Mouse (Mus musculus): ENCODE results near the gene Lrrc26. TPM values are rescaled to one million over a fixed set of nuclear protein-coding genes. Genes with fewer than 3 reads are reported as not detected.

The Lrrc26 gene
- polyA plus RNA-seq, 1 experiment from 2014 or later: not detected

DNA sequence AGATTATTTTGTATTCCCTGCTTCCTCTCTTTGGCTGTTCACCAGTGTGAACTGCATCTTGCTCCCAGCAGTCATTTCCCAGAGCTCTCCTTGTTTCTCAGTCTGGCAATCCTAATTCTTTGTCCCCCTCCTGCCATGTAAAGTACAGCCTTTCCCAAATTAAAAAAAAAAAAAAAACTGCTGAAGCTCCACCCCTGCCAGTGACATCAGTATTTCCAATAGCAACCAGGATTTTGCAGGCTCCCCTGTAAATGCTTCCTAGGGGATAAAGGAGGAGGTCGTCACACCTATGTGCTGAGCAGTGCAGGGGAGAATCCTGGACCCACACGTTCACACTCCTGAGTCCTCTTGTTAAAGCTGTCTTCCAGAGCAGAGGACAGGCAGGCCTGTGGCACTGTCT is 30.4 kb downstream of the Lrrc26 start:
- WGBS: 27% methylated on average over 2 of the region's 2 CpGs
- Histone ChIP-seq H3K27me3 (replicated peaks) (peaks cover 83% of the 10 kb centered on the region), H3K27ac (ENCODE audit: poor library complexity, severe bottlenecking) (no peak overlapping the region), H3K4me2 (no peak overlapping the region), H3K9me3 (replicated peaks) (no peaks in the 10 kb centered on the region), H3K36me3 (no peaks in the 10 kb centered on the region), H3K4me1 (replicated peaks) (peaks cover 8% of the 10 kb centered on the region), H3K9ac (no peak overlapping the region), H3K4me3 (no peak overlapping the region)
- no peak for ATAC-seq (ENCODE audit: insufficient number of reproducible peaks, low FRiP score)

GRCm38 (mm10) chr2:25326036-25326435 is 36.3 kb downstream of the Lrrc26 start:
- Histone ChIP-seq H3K9ac (no peak overlapping the region), H3K4me3 (no peak overlapping the region), H3K4me1 (replicated peaks) (no peaks in the 10 kb centered on the region), H3K9me3 (replicated peaks) (no peaks in the 10 kb centered on the region), H3K27ac (ENCODE audit: poor library complexity, severe bottlenecking) (no peak overlapping the region), H3K4me2 (no peak overlapping the region), H3K36me3 (no peaks in the 10 kb centered on the region), H3K27me3 (replicated peaks) (peaks cover 24% of the 10 kb centered on the region)
- no peak for ATAC-seq (ENCODE audit: insufficient number of reproducible peaks, low FRiP score)
- 73% methylated on average over 2 of the region's 2 CpGs for WGBS

GRCm38 (mm10) chr2:25328440-25328839 is 38.7 kb downstream of the Lrrc26 start:
- Histone ChIP-seq H3K4me1 (replicated peaks) (peaks cover 11% of the 10 kb centered on the region), H3K9me3 (replicated peaks) (no peaks in the 10 kb centered on the region), H3K4me2 (no peak overlapping the region), H3K27me3 (replicated peaks) (peaks cover 6% of the 10 kb centered on the region; the same call in 1 of the 2 replicates), H3K36me3 (no peaks in the 10 kb centered on the region; the same call in 1 of the 2 replicates), H3K27ac (ENCODE audit: poor library complexity, severe bottlenecking) (no peak overlapping the region), H3K9ac (no peak overlapping the region), H3K4me3 (no peak overlapping the region)
- 36% methylated on average over 7 of the region's 7 CpGs for WGBS
- ATAC-seq (ENCODE audit: insufficient number of reproducible peaks, low FRiP score): no peak

GRCm38 (mm10) chr2:25331470-25331869 is 41.8 kb downstream of the Lrrc26 start:
- H3K9ac ChIP-seq: peak overlapping the region; percentile 98
- H3K27ac ChIP-seq (ENCODE audit: poor library complexity, severe bottlenecking): no peak overlapping the region
- H3K4me3 ChIP-seq: peak overlapping the region; percentile 95
- no peaks in the 10 kb centered on the region for H3K27me3 ChIP-seq (replicated peaks)
- no peaks in the 10 kb centered on the region for H3K9me3 ChIP-seq (replicated peaks)
- peaks cover 29% of the 10 kb centered on the region for H3K36me3 ChIP-seq
- WGBS: 52% methylated on average over 9 of the region's 9 CpGs
- H3K4me2 ChIP-seq: peak overlapping the region; percentile 89
- ATAC-seq (ENCODE audit: insufficient number of reproducible peaks, low FRiP score): no peak
- peaks cover 17% of the 10 kb centered on the region for H3K4me1 ChIP-seq (replicated peaks)

- ATAC-seq (ENCODE audit: insufficient number of reproducible peaks, low FRiP score): peak; percentile 99
- peak within 1 kb of the TSS; percentile 98 for H3K9ac ChIP-seq
- WGBS: under 1% methylated on average over 77 of the region's 78 CpGs
These were observed 42.8 kb downstream of the Lrrc26 start, which contains the start of gene Man1b1 for GRCm38 (mm10) chr2:25332286-25333160. Gene Man1b1 (plus strand): TSS chr2:25332338.

DNA sequence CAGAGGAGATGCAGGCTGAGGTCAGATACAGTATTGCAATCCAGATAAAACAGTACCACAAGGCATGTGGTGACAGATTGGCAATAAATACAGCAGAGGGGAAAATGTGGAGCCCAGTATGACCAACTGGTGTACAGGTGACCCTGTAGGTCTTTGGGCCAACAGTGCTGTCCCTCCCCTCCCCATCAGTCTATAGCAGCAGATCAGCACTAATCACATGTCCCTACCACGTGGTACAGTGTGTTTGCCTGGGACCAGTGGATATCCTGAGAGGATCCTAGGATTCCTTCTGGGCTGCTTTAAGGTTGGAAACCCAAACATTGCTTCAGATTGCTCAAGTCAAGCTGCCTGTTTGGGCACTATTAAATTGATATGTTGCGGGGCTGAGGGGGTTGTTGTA is 43.9 kb downstream of the Lrrc26 start:
- no peak for ATAC-seq (ENCODE audit: insufficient number of reproducible peaks, low FRiP score)
- H3K9me3 ChIP-seq (replicated peaks): no peaks in the 10 kb centered on the region
- H3K4me3 ChIP-seq: peak overlapping the region; percentile 95
- peaks cover 50% of the 10 kb centered on the region for H3K36me3 ChIP-seq
- 68% methylated on average over 2 of the region's 2 CpGs for WGBS
- H3K9ac ChIP-seq: peak overlapping the region; percentile 92
- peak overlapping the region; percentile 89 for H3K4me2 ChIP-seq
- peaks cover 17% of the 10 kb centered on the region for H3K4me1 ChIP-seq (replicated peaks)
- no peaks in the 10 kb centered on the region for H3K27me3 ChIP-seq (replicated peaks)
- no peak overlapping the region for H3K27ac ChIP-seq (ENCODE audit: poor library complexity, severe bottlenecking)

More at GRCm38 (mm10) chr2:25332286-25333160, 42.8 kb downstream of the Lrrc26 start, which contains the start of gene Man1b1:
- Histone ChIP-seq H3K36me3 (peaks cover 40% of the 10 kb centered on the region), H3K4me2 (peak within 1 kb of the TSS; percentile 89), H3K9me3 (replicated peaks) (no peaks in the 10 kb centered on the region), H3K4me3 (peak within 1 kb of the TSS; percentile 95), H3K27ac (ENCODE audit: poor library complexity, severe bottlenecking) (peak within 1 kb of the TSS; percentile 84), H3K4me1 (replicated peaks) (peaks cover 17% of the 10 kb centered on the region), H3K27me3 (replicated peaks) (no peaks in the 10 kb centered on the region)

DNA sequence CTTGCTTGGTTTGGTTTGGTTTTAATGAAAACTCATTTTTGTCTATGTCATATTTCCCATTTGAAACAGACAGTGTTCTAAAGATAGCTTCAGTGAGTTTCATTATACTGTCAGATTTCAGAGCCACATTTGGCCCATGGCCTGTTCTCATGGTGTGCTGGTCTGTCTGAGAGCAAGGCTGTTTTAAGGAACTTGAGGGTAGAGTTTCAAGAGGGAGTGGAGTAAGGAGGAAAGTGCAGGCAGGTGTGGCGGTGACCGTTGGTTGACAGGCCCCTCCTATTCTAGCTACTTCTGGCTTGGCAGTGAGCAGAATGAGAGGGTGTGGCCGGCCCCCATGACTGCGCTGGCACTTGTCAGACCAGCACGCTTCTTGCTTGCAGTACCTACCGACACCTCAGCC is 48.6 kb downstream of the Lrrc26 start:
- Histone ChIP-seq H3K9me3 (replicated peaks) (no peaks in the 10 kb centered on the region), H3K27me3 (replicated peaks) (no peaks in the 10 kb centered on the region), H3K4me1 (replicated peaks) (peaks cover 7% of the 10 kb centered on the region), H3K27ac (ENCODE audit: poor library complexity, severe bottlenecking) (no peak overlapping the region), H3K9ac (no peak overlapping the region), H3K36me3 (peaks cover 90% of the 10 kb centered on the region), H3K4me3 (no peak overlapping the region), H3K4me2 (no peak overlapping the region)
- 89% methylated on average over 6 of the region's 6 CpGs for WGBS
- ATAC-seq (ENCODE audit: insufficient number of reproducible peaks, low FRiP score): no peak

Other genes with a start within 250 kb of the Lrrc26 start
- 58.7 and 62.8 TPM in 2 replicates for gene Nsmf, start 235.6 kb upstream of the Lrrc26 start, polyA plus RNA-seq (2016; fragmentation: Nextera tagmentation; extraction: Ambion mirVana)
- not detected in 2 replicates for gene Entpd8, start 209.6 kb upstream of the Lrrc26 start, polyA plus RNA-seq (2016; fragmentation: Nextera tagmentation; extraction: Ambion mirVana)
- gene Noxa1, start 194.8 kb upstream of the Lrrc26 start, polyA plus RNA-seq (2016; fragmentation: Nextera tagmentation; extraction: Ambion mirVana): 0.10 TPM in 1 of 2 replicates, not detected in the other
- 10.8 and 12.8 TPM in 2 replicates for gene Nrarp, start 109.2 kb upstream of the Lrrc26 start, polyA plus RNA-seq (2016; fragmentation: Nextera tagmentation; extraction: Ambion mirVana)
- gene Tor4a, start 93.0 kb upstream of the Lrrc26 start, polyA plus RNA-seq (2016; fragmentation: Nextera tagmentation; extraction: Ambion mirVana): 6.6 and 7.0 TPM in 2 replicates
- 73.3 and 74.4 TPM in 2 replicates for gene Nelfb, start 78.4 kb upstream of the Lrrc26 start, polyA plus RNA-seq (2016; fragmentation: Nextera tagmentation; extraction: Ambion mirVana)
- not detected in 2 replicates for gene Stpg3, start 75.3 kb upstream of the Lrrc26 start, polyA plus RNA-seq (2016; fragmentation: Nextera tagmentation; extraction: Ambion mirVana)
- not detected in 2 replicates for gene Fam166a, start 71.2 kb upstream of the Lrrc26 start, polyA plus RNA-seq (2016; fragmentation: Nextera tagmentation; extraction: Ambion mirVana)
- gene Tubb4b, start 65.2 kb upstream of the Lrrc26 start, polyA plus RNA-seq (2016; fragmentation: Nextera tagmentation; extraction: Ambion mirVana): 388 and 392 TPM in 2 replicates
- gene Slc34a3, start 55.6 kb upstream of the Lrrc26 start, polyA plus RNA-seq (2016; fragmentation: Nextera tagmentation; extraction: Ambion mirVana): not detected in 2 replicates
- gene Rnf224, start 53.1 kb upstream of the Lrrc26 start, polyA plus RNA-seq (2016; fragmentation: Nextera tagmentation; extraction: Ambion mirVana): not detected in 2 replicates
- gene Rnf208, start 47.7 kb upstream of the Lrrc26 start, polyA plus RNA-seq (2016; fragmentation: Nextera tagmentation; extraction: Ambion mirVana): 6.5 and 7.6 TPM in 2 replicates
- gene Cysrt1, start 47.5 kb upstream of the Lrrc26 start, polyA plus RNA-seq (2016; fragmentation: Nextera tagmentation; extraction: Ambion mirVana): not detected in 2 replicates
- 2.6 and 3.2 TPM in 2 replicates for gene AL732309.1, start 43.1 kb upstream of the Lrrc26 start, polyA plus RNA-seq (2016; fragmentation: Nextera tagmentation; extraction: Ambion mirVana)
- gene Tmem203, start 34.5 kb upstream of the Lrrc26 start, polyA plus RNA-seq (2016; fragmentation: Nextera tagmentation; extraction: Ambion mirVana): 18.3 and 19.1 TPM in 2 replicates
- gene Tprn, start 27.3 kb upstream of the Lrrc26 start, polyA plus RNA-seq (2016; fragmentation: Nextera tagmentation; extraction: Ambion mirVana): 4.9 and 5.1 TPM in 2 replicates
- 131 and 133 TPM in 2 replicates for gene Ssna1, start 17.5 kb upstream of the Lrrc26 start, polyA plus RNA-seq (2016; fragmentation: Nextera tagmentation; extraction: Ambion mirVana)
- 83.4 and 87.7 TPM in 2 replicates for gene Anapc2, start 17.4 kb upstream of the Lrrc26 start, polyA plus RNA-seq (2016; fragmentation: Nextera tagmentation; extraction: Ambion mirVana)
- gene Tmem210, start 1.8 kb upstream of the Lrrc26 start, polyA plus RNA-seq (2016; fragmentation: Nextera tagmentation; extraction: Ambion mirVana): not detected in 2 replicates
- gene Grin1, start 29.3 kb downstream of the Lrrc26 start, polyA plus RNA-seq (2016; fragmentation: Nextera tagmentation; extraction: Ambion mirVana): 0.44 TPM in 1 of 2 replicates, not detected in the other
- 34.0 and 40.9 TPM in 2 replicates for gene Man1b1, start 42.4 kb downstream of the Lrrc26 start, polyA plus RNA-seq (2016; fragmentation: Nextera tagmentation; extraction: Ambion mirVana)
- 11.3 TPM in 2 replicates for gene Dpp7, start 66.4 kb downstream of the Lrrc26 start, polyA plus RNA-seq (2016; fragmentation: Nextera tagmentation; extraction: Ambion mirVana)
- 10.7 and 11.2 TPM in 2 replicates for gene Uap1l1, start 75.8 kb downstream of the Lrrc26 start, polyA plus RNA-seq (2016; fragmentation: Nextera tagmentation; extraction: Ambion mirVana)
- gene Sapcd2, start 82.4 kb downstream of the Lrrc26 start, polyA plus RNA-seq (2016; fragmentation: Nextera tagmentation; extraction: Ambion mirVana): 18.5 and 20.0 TPM in 2 replicates
- 0.18 and 0.44 TPM in 2 replicates for gene Entpd2, start 106.0 kb downstream of the Lrrc26 start, polyA plus RNA-seq (2016; fragmentation: Nextera tagmentation; extraction: Ambion mirVana)
- gene Npdc1, start 109.4 kb downstream of the Lrrc26 start, polyA plus RNA-seq (2016; fragmentation: Nextera tagmentation; extraction: Ambion mirVana): 22.3 and 22.4 TPM in 2 replicates
- gene Fut7, start 133.4 kb downstream of the Lrrc26 start, polyA plus RNA-seq (2016; fragmentation: Nextera tagmentation; extraction: Ambion mirVana): not detected in 2 replicates
- 4.8 and 5.0 TPM in 2 replicates for gene Abca2, start 138.8 kb downstream of the Lrrc26 start, polyA plus RNA-seq (2016; fragmentation: Nextera tagmentation; extraction: Ambion mirVana)
- gene Clic3, start 166.9 kb downstream of the Lrrc26 start, polyA plus RNA-seq (2016; fragmentation: Nextera tagmentation; extraction: Ambion mirVana): 1.1 and 1.4 TPM in 2 replicates
- 22.1 and 22.7 TPM in 2 replicates for gene Paxx, start 171.2 kb downstream of the Lrrc26 start, polyA plus RNA-seq (2016; fragmentation: Nextera tagmentation; extraction: Ambion mirVana)
- 2.4 and 2.6 TPM in 2 replicates for gene Ptgds, start 180.1 kb downstream of the Lrrc26 start, polyA plus RNA-seq (2016; fragmentation: Nextera tagmentation; extraction: Ambion mirVana)
- gene Lcn12, start 204.0 kb downstream of the Lrrc26 start, polyA plus RNA-seq (2016; fragmentation: Nextera tagmentation; extraction: Ambion mirVana): not detected in 2 replicates
- gene Fbxw5, start 210.8 kb downstream of the Lrrc26 start, polyA plus RNA-seq (2016; fragmentation: Nextera tagmentation; extraction: Ambion mirVana): 82.7 and 83.3 TPM in 2 replicates
- 2.4 and 3.3 TPM in 2 replicates for gene C8g, start 211.8 kb downstream of the Lrrc26 start, polyA plus RNA-seq (2016; fragmentation: Nextera tagmentation; extraction: Ambion mirVana)